Mouse (Mus musculus): ENCODE results near the gene Krtap16-1.

Gene Krtap16-1

DNA sequence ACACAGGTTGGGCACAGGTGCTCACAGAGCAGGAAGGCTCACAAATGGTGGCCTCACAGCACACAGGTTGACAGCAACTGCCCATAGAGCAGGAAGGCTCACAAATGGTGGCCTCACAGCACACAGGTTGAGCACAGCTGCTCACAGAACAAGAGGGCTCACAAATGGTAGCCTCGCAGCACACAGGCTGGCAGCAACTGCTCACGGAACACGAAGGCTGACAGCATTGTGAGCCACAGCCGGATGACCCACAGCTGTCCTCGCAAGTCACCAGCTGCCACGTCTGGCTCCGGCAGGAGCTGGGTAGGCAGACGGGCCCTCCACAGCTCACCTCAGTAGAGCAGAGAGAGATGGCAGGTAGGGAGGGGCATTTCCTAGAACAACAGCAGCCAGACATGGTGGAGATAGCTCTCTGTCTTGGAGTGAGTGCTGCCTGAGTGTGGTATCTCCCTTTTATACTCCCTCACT is at the start of gene Krtap16-1:
Gene Krtap16-1 (minus strand): TSS at position 418 of the 468 bp plus-strand sequence.
- no peak for DNase-seq

DNA sequence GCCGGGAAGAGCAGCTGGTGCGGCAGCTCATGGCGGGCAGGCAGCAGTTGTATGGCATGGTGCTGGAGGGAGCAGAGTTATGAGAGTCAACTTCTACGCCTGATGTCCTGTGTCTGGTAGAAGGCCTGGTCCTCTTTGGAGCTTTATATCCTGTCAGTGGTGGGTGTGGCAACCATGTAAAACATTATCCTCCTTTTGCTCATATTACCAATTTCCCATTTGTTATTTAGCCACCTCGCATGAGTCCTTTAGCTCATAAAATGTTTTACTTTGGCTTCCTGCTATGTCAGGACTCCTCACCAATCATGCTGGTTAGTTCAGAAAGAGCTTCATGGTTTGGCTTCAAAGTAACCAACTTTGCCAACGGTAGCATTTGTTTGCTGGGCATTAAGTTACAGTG is 43.4 kb upstream of the Krtap16-1 start, which contains the start of gene Krt33b:
Gene Krt33b (minus strand): TSS at position 101 of the 400 bp plus-strand sequence.
- no peak for DNase-seq

DNA sequence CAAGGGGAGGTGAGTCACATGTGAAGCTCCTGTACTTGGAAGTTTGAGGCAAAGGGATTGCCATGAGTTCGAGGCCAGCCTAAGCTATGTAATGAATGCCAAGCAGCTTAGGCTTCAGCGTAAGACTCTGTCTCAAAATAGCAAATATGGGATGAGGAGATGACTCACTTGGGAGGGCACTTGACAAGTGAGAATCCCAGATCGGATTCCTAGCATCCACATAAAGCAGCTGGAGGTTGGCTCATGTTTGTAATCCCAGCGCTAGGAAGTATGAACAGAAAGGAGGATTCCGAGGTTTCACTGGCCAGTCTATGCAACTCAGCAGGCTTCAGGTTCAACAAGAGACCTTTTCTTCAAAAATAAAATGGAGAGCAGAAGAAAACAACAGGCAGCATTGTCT is 35.0 kb upstream of the Krtap16-1 start:
- DNase-seq, result no peak

DNA sequence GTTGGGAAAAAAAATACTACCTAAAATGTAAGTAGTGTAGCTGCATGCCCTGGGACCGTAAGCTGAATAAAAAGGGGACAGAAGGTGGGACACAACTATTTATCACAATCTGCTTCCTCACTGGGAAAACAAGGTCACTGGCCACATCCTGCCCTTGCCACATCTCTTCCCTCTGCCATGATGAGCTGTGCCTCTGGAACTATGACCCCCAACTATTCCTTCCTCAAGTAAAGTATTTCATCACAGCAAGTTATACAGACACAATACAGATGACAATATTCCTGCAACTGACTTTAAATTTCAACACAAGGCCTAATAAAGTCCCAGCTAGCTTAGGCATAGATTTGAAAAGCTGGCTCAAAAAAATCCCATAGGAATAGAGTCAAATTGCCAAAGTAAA is 33.1 kb upstream of the Krtap16-1 start:
- no peak for DNase-seq

DNA sequence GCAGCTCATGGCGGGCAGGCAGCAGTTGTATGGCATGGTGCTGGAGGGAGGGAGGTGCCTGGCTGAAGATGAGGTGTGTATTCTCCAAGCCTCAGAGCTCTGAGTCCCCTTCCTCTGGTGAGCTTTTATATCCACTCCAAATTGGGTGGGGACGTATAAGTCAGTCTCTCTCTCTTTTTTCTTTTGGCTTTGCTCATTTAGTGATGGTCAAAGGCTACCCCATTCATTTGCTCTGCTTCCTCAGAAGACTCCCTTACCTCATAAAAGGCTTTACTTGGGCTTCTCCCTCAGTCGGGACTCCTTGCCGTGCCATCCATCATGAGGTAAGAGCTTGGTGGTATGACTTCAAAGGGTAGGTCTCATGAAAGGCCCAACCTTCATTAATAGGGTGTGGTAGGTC is 29.7 kb upstream of the Krtap16-1 start, which contains the start of gene Krt33a:
Gene Krt33a (minus strand): TSS at position 101 of the 400 bp plus-strand sequence.
- DNase-seq, result no peak

DNA sequence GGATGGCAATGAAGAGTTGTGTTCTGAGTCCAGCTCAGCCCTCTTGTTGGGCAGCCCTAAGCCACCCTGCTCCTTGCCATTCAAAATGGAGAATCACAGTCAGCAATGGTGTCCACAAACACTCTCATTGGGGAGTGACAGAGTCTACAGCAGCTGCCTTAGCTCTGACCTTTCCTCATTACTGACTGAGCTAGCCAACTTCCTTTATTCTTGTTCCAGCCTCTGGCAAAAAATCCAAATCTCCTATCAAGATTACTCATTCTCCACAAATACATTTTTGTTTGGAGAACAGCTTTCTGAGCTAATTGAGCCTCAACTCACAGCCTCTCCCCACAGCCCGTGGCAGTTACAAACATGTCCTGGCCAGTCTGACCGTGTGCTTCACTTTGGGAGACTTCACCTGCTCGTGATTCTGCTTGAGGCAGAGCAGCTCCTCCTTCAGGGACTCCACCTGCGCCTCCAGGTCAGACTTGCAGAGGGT is 27.3 kb upstream of the Krtap16-1 start:
- DNase-seq, result no peak

DNA sequence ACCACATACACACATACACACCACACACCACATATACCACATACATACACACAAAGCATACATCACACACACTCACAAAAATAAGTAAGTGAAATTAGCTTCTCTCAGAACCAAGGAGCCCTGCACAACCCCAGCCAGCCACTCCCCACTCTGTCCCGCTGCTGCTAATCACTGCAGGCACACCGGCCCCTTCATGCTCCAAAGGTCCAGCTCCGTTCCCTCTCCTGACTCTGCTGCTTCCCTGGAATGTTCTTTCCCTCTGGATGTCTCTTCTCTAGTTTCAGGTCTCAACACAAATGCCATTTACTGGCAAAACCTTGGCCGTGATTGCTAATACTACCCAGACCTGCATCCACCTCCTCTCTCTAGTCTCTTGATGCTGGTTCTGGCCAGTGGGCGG is 24.3 kb upstream of the Krtap16-1 start:
- no peak for DNase-seq

DNA sequence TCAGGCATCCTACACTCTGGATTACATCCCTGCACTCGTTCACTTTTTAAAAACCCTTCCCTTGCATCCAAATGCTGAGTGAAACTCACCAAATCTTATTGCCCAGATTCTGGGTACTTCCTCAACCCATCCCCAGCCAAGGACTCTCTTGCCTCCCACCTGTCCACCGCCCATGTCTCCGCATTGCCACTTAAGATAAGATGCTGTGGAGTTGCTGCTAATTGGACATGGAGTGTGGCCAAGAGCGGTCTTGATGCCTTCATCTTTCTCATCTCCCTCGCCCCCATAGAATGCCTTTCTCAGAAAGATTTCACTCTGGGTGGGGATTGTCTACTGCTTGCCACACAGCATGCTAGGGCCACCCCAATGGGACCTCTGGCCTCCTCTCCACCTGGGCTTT is 21.9 kb upstream of the Krtap16-1 start:
- DNase-seq, result no peak

DNA sequence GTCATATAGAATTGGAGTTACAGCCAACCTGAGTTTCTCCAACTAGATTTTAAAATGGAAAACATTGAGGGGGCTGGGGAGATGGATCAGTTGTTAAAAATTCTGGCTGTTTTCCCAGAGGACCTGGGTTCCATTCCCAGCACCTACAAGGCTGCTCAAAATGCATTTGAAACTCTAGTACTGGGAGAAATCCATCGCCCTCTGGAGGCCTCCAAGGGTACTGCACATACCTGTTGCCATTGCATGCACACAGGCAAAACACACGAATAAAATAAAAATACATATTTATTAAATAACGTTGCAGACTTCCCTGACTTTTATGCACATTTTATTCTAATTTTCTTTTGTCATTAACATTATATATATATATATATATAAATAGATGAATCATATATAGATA is 20.2 kb upstream of the Krtap16-1 start:
- peak in 1 of 2 experiments; percentile 47 for DNase-seq

DNA sequence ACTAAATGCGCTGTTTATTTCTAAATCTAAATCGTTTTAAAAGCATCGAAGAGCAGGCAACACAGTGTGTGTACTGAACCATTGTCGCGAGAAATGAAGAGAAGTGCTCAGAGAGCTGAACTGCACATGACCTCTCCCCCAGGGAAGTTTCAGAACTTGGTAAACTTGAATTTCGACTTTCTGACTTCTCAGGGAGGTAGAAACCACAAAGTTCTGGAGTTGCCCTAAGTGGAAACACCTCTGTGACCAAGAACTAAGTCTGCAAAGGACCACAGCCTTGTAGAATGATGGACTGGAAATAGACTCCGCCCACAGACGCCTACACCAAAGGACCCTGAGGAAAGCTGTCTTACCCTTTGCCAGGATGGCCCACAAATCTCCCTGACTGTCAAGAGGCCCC is 19.5 kb upstream of the Krtap16-1 start:
- DNase-seq, result no peak

DNA sequence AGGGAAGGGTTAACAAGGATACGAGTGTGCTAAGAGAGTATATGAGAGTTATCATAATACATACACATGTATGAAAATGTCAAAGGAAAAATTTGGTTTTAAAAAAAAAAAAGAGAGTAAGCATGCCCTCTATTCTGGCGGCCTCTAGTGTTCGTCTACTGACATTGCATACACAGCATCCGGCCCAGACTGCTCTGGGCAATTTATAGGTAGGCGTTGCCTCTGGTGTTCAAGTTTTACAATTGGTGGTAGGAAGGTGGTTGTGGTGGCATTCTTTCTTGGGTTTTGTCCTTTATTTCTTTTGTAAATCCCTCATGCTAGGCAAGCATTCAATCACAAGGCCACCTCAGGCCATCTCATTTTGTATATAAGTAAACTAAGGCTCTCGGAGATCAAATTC is 18.4 kb upstream of the Krtap16-1 start:
- peak; percentile 72 to 78 for DNase-seq

DNA sequence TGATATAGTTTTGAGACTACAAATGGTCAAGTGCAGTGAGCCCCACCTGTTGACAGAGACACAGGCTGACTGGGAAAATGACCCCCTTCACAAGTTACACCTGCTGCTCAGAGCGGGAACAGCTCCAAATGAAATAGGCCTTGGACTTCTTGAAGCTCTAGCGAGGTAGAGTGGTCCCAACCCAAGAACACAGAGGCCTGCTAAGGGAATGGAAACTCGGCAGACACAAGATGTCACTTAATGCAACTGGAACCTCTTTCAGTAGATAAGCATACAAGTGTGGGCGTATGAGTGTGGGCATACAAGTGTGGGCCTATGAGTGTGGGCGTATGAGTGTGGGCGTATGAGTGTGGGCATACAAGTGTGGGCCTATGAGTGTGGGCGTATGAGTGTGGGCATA is 12.7 kb upstream of the Krtap16-1 start:
- no peak for DNase-seq

DNA sequence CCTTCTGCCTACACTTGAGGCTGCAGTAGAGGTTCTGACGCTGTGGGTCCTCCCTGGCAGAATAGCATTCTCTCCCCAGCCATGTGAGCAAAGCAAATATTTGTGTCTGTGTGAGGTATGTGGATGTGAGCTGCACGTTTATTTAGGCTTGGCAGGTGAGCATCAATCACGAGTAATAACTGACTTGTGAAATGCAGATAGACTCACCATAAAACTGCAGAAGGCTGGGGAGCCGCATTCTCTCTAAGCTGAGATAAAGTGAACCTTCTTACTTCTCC is 7.9 kb upstream of the Krtap16-1 start:
- DNase-seq, result no peak

DNA sequence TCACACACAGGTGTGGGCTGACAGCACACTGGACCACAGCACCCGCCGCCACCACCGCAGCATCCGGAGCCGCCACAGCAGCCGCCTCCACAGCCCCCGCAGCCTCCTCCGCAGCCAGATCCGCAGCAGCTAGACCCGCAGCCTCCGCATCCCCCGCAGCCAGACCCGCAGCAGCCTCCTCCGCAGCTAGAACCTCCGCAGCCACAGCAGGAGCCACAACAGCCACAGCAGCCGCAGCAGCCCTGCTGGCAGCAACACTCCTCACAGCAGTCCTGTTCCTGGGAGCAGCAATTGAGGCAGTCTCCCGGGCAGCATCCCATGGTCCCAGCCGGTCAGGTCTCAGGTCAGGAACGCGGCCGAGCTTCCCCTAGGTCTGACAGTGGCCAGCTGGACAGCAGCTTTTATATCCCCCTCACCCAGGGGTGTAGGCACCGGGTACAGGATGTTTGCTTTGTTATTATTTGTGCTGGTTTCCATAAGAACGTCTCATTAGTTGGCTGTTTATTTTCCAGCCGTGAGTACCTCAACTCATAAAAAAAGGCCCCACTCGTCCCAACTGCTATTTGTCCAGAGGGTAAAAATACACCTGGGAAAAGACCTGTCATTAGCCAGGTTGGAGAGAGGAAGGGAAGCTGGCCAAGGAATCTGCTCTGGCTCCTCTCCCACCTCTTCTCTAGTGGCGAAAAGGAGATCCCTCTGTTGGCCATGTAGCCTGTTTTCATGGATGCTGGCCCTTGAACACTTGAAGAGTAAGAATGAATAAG is 7.4 kb upstream of the Krtap16-1 start, which contains the start of gene Krtap17-1:
Gene Krtap17-1 (minus strand): TSS at position 375 of the 764 bp plus-strand sequence.
- peak; percentile 30 to 54 for DNase-seq

DNA sequence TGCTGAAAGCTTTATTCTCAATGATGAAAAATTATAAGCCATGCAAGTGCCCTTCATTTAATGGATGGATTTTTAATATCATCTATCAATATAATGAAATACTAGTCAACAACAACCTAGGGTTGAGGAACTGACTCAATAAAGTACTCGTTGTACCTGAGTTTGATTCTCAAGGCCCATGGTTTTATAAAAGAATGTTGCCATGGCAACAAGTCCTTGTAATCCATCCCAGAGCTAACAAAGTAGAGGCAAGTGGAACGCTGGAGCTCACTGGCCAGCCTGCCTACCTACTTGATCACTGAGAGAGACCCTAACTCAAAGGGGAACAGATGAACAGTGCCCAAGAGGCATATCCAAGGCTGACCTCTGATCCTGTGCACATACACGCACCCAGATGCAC is 4.2 kb upstream of the Krtap16-1 start:
- no peak for DNase-seq

DNA sequence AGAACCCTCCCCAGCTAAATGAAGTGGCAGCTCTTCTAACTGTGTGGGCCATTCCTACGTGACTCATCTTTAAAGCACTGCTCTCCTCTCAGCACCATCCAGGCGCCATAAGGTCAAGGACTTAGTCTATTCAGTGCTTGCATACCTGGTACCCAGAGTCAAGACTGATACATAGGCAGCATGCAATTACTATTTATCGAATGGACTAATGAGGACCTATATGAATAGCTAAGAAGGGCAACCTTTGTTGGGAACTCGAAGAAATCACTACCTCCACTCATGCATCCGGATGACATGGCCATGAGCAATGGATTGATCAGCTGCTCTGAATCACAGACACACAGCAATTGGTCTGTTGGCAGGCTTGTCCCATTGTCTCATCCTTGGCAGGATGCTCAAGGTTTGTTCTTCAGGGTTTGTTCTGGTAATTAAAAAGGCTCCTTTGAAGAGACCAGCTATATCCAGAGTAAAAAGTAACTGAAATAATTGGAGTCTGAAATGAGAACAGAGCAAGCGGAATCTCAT is 3.5 kb upstream of the Krtap16-1 start:
- no peak for DNase-seq

DNA sequence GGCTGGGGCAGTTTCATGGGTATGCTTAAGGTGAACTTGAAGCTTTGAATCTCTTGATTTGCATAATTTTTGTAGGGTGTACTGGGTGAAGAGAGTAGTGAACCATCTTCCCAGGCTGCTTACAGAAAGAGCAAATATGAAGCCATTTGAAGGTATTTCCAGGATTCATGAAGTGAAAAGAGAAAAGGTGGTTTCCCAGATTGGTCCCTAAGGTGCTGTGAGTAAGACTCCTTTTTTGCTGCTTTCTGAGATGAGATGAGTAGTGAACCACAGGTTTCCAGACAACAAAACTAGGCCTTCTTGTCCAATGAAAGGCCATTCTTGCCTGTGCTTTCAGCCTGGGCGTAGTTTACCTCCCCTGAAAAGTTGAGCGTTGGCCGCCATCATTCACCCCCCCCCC is 2.1 kb upstream of the Krtap16-1 start:
- no peak for DNase-seq

DNA sequence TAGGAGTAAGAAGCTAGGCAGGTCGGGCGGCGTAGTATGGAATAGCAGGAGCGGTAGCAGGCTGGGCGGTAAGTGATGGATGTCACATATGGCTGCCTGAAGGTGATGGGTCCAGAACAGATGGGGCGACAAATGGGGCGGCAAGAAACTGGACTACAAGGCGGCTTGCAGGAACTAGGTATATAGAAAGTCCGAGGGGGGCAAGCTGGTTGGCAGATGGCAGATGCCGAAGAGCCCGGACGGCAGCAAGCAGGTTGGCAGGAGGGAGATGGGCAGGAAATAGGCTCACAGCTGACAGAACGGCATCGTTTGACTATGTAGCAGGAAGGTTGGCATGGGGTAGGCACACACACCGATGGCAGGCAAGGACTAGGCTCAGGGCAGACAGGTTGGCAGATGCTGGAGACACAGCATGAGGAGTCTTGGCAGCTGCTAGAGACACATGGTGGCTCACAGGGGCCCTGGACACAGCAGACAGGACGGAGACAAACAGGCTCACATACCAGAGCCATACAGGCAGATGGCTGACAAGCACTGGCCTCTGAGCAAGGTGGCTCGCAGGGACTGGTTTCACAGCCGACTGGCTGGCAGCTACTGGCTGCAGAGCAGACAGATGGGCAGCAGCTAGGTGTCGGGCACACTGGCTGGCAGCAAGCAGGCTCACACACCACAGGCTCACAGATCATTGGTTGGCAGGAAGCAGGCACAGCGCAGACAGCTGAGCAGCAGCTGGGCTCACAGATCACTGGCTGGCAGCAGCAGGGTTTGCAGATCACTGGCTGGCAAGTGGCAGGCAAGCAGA is 905 bp downstream of the Krtap16-1 start:
- peak; percentile 86 to 87 for DNase-seq

DNA sequence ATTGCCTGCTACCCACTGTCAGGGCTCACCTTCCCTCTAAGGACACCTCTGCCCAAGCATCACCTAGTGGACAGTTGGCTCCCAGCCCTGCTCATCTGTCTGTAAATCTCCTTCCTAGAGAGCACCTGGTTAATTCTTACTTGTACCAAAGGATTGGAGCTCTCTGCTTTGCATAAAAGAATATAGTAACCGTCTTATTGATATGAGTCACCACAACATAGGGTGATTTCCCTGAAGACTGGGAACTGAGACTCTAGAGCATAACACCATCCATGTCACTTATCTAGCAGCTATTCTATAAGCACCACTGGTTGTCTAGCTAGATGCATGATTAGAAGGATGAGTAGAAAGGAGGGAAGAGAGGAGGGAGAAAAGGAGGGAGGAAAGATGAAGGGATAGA is 3.0 kb downstream of the Krtap16-1 start:
- DNase-seq, result no peak

DNA sequence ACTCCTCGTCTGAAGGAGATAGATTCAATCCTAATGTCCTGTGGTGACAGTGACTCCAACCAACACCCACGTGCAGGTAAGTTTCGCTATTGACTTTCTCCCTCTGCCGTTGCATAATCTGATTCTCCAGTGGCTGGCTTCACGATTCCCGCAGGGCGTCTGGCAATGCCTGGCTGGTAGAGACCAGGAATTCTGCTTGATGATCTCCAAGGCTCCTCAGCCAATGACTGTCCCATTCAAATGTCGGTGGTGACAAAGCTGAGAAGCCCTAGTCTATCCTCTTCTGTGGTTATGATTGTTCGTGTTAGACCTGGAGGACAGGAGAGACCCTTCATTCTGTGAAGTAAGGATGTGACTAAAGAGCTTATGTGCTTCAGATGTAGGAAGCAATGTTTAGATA is 3.7 kb downstream of the Krtap16-1 start:
- DNase-seq, result no peak

DNA sequence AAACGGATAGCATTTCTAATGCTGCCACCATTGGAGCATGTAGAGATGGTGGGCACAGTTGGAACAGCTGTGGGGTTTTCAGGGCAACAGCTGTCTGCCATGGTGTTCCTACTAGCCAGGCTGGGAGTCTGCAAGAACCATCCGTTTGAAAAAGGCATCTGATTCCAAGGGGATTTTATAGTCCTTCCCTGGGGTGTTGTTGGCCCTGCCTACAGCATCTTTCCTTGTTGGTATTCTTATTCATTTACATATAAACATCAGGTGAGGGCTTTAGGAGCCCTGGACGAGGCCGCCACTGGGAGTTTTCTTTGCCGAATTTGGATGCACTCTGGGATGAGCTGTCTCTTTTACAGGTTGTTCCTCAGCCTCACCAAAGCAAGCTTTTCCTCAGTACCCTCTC is 7.4 kb downstream of the Krtap16-1 start, which contains the start of gene Krtap29-1:
Gene Krtap29-1 (minus strand): TSS at position 101 of the 400 bp plus-strand sequence.
- no peak for DNase-seq

DNA sequence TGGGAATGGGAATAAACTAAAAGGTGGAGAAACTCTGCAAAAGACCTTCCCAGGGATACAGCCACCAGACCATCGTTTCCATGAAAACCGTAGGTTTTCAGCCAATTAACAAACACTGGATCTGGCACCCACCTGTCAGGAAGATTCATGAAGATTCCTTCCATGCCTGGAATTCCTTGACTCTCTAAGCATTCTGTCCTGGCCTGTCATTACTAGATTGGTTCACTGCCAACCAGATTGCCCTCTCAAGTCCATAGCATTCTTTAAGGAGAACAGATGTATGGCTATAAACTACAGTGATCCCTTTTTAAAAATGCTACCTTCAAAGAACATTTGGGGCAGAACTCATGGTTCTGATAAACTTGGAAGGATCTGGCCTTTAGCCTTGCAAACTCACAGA is 20.4 kb downstream of the Krtap16-1 start:
- no peak for DNase-seq

DNA sequence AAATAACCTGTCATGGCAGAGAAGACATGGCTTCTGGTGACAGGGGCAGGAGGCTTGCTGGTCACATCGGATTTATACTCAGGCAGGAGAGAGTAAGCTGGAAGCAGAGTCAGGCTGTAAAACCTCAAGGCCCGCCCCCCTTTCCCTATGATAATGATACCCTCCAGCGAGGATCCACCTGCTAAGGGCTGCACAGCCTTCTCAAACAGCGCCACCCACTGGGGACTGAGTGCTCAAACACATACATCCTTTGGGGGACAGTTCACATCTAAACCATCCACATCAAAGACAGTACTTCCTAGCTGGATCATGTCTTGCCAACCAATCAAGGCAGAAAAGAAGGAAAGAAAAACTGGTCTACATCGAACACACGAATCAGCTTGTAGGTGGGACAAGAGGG is 22.2 kb downstream of the Krtap16-1 start:
- DNase-seq, result peak in 1 of 2 experiments; percentile 28

DNA sequence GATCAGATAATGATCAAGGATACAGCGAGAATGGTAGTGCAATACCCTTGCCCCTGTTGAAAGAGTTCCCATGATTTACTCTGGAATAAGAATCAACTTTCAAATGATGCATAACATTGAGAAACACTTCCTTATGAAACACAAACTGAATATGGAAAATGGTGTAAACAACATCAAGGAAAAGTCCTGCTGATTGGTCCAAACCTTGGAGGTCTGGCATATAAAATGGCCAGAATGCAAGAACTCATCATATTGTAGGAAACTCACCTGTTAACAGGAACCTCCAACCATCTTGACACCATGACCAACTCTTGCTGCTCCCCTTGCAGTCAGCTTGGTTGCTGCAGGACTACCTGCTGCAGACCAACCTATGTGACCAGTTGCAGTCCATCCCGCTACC is 38.2 kb downstream of the Krtap16-1 start, which contains the start of gene Krtap9-5:
Gene Krtap9-5 (plus strand): TSS at position 301 of the 400 bp plus-strand sequence.
- DNase-seq, result no peak

Data from cerebellum, postnatal 14 days (tissue).